Mouse (Mus musculus): ENCODE data around the gene Lamb1.

- TF ChIP-seq CTCF (IDR thresholded peaks at IDR 0.05; ENCODE audit: extremely low read depth, insufficient read length, insufficient replicate concordance, low read depth, low read length) (no peak), POLR2A (IDR thresholded peaks at IDR 0.05; ENCODE audit: low read depth, low read length) (no peak)
These were observed 5.7 kb downstream of the Lamb1 start for GRCm38 (mm10) chr12:31270776-31271175.

All from small intestine, adult 2 months (tissue).